Mouse (Mus musculus) limb, embryonic 11.5 days (tissue): ENCODE data around the gene Bsg. TPM values are rescaled to one million over a fixed set of nuclear protein-coding genes. Genes with fewer than 3 reads are reported as not detected.

ENCODE experiments used
- ATAC-seq: fragments of 200-750 bp; cut with Nextera tagmentation; 2 replicates; pipeline ENCODE4 v1.8.0; 2017; ENCODE audit warnings: low read depth; ENCODE audit not compliant: insufficient number of reproducible peaks, low FRiP score, low TSS enrichment
- DNase-seq: peaks from one replicate; pipeline ENCODE4 v3.0.0-alpha.2; 2015; ENCODE audit warnings: low spot score
- H3K27ac ChIP-seq: fragments of 300-500 bp; sonication (generic); replicated peaks from 2 replicates; pipeline ENCODE4 v1.5.1; 2014; ENCODE audit warnings: low read depth, mild to moderate bottlenecking, low read length
- H3K27me3 ChIP-seq: fragments of 300-500 bp; sonication (generic); 2 replicates; pipeline ENCODE4 v1.6.1; 2014; ENCODE audit warnings: mild to moderate bottlenecking, low read length, mixed read lengths; ENCODE audit not compliant: control insufficient read depth, insufficient read depth
- H3K36me3 ChIP-seq: fragments of 300-500 bp; sonication (generic); 2 replicates; pipeline ENCODE4 v1.6.1; 2014; ENCODE audit warnings: mild to moderate bottlenecking, low read length, moderate library complexity, mixed read lengths; ENCODE audit not compliant: control insufficient read depth, insufficient read depth
- H3K4me1 ChIP-seq: fragments of 300-500 bp; sonication (generic); 2 replicates; pipeline ENCODE4 v1.6.1; 2014; ENCODE audit warnings: low read length, mixed read lengths; ENCODE audit not compliant: control insufficient read depth, insufficient read depth
- H3K4me2 ChIP-seq: fragments of 300-500 bp; sonication (generic); 2 replicates; pipeline ENCODE4 v1.6.1; 2014; ENCODE audit warnings: low read depth, mild to moderate bottlenecking, moderate library complexity; ENCODE audit not compliant: severe bottlenecking
- H3K4me3 ChIP-seq: fragments of 300-500 bp; sonication (generic); 2 replicates; pipeline ENCODE4 v1.5.1; 2014; ENCODE audit warnings: low read depth, low read length
- H3K9ac ChIP-seq: fragments of 300-500 bp; sonication (generic); 2 replicates; pipeline ENCODE4 v1.6.1; 2014; ENCODE audit warnings: mild to moderate bottlenecking, low read length
- H3K9me3 ChIP-seq: fragments of 300-500 bp; sonication (generic); 2 replicates; pipeline ENCODE4 v1.6.1; 2016; ENCODE audit warnings: low read length; ENCODE audit not compliant: control insufficient read depth
- WGBS: fragments of 180-500 bp; shearing (Covaris S2); extraction: QIAGEN DNeasy Blood & Tissue Kit; methylation state at CpG from one replicate; pipeline ENCODE4 v1.1.7; 2014; 5-methylcytosine and 5-hydroxymethylcytosine counted together
- polyA plus RNA-seq: library from polyadenylated mRNA; unstranded; fragments of >200 nt; fragmentation: Nextera tagmentation; extraction: Ambion mirVana; gene quantifications from 2 replicates; pipeline ENCODE4 v1.2.1, GENCODE M21; 2014

The Bsg gene
- polyA plus RNA-seq, 1 experiment from 2014 or later, result 674 TPM

DNA sequence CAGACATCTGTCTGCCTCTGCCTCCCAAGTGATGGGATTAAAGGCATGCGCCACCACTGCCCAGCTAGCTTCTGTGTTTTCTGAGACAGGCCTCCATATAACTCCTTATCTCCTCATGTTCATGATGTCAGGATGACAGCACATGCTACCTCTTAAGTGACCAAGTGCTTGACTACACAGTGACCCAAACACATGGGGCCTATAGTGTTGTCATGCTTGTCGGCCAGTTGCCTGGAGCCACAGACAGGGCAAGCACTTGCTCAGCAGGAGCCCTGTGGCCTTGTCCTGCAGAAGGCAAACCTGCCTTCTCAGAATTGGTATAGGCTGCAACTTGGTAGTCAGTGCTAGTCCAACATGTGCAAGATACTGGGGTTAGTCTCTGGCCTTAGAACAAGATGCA lies 18.1 kb upstream of the Bsg start:
- no peak overlapping the region for H3K27ac ChIP-seq
- 77% methylated on average over 2 of the region's 2 CpGs for WGBS

DNA sequence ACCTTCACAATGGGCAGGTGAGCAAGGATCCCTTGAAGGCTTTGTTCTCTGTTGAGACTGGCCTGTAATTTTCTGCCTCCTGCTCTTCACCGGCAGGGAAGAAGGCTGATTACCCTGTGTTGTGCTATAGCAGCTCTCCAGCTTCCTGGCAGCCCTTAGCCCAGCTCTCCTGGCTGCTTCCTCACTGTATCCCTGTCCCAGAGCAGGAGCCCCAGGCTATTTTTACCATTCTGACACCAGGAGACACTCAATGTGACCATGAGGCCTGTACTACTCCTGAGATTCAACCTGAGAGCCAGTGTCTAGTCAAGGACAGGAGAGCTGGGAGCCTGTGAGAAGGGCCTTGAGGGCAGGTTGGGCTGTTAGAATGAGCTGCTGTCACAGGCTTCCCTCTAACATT lies 17.6 kb upstream of the Bsg start:
- H3K27ac ChIP-seq, result no peak overlapping the region
- peaks cover 28% of the 10 kb centered on the region for H3K36me3 ChIP-seq
- no peaks in the 10 kb centered on the region for H3K9me3 ChIP-seq
- DNase-seq (no peak), ATAC-seq (no peak)
- H3K9ac ChIP-seq, result no peak overlapping the region
- H3K27me3 ChIP-seq, result no peaks in the 10 kb centered on the region
- H3K4me3 ChIP-seq, result no peak overlapping the region
- no peak overlapping the region for H3K4me2 ChIP-seq
- 100% methylated on average over 1 of the region's 1 CpGs for WGBS
- H3K4me1 ChIP-seq, result peaks cover 7% of the 10 kb centered on the region

More for the DNA sequence above, 18.1 kb upstream of the Bsg start:
- Histone ChIP-seq H3K27me3 (no peaks in the 10 kb centered on the region), H3K9me3 (no peaks in the 10 kb centered on the region), H3K36me3 (peaks cover 28% of the 10 kb centered on the region), H3K9ac (no peak overlapping the region), H3K4me1 (peaks cover 7% of the 10 kb centered on the region), H3K4me2 (0 out of 2 replicates have a peak overlapping the region, but pooled peaks have one; percentile 2), H3K4me3 (no peak overlapping the region)
- no peak for ATAC-seq
- DNase-seq, result no peak

DNA sequence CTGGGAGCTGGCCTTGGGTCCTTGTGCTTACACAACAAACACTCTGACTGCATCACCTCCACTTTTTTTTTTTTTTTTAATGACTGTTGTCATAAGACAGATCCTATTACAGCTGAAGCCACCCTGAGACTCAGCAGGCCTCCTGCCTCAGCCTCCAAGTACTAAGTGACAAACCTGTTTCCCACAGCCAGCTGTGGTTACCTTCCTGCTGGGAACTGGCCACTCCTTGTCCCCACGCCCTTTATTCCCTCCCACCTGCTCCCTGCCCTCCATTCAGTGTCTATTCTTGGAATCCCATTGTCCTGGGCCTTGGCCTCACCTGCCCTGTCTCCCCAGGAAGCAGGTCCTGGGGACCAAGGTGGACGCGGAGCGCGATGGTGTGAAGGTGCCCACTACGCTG lies 16.8 kb upstream of the Bsg start:
- no peak for DNase-seq
- no peak for ATAC-seq
- peaks cover 7% of the 10 kb centered on the region for H3K4me1 ChIP-seq
- H3K9me3 ChIP-seq, result no peaks in the 10 kb centered on the region
- 97% methylated on average over 6 of the region's 6 CpGs for WGBS
- no peak overlapping the region for H3K4me2 ChIP-seq
- H3K27ac ChIP-seq, result no peak overlapping the region
- H3K36me3 ChIP-seq, result peaks cover 28% of the 10 kb centered on the region
- H3K9ac ChIP-seq, result no peak overlapping the region
- H3K27me3 ChIP-seq, result no peaks in the 10 kb centered on the region
- no peak overlapping the region for H3K4me3 ChIP-seq

DNA sequence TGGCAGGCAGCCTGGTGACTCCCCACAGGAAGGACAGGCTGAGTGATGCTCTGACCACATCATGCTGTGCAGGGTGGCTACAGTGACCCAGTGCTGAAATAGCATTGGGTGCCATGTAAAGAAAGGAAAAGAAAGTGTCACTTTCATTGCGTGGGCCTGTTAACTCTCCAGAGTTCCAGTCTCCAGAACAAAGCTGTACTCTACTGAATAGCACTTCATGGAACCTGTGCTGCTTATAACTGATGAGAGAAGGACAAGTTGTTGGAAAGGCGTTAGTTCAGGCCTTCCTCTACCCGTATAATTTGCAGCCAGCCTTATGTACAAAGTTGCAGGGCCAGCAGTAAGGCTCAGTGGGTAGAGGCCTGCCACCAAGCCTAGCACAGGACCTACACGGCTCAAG lies 15.6 kb upstream of the Bsg start, which contains the start of gene Gzmm:
TSS of gene Gzmm (plus strand) at position 301 of the 400 bp plus-strand sequence.
- ATAC-seq, result no peak
- Histone ChIP-seq H3K4me2 (no peak within 1 kb of the TSS), H3K4me1 (no peaks in the 10 kb centered on the region), H3K4me3 (no peak within 1 kb of the TSS), H3K9ac (no peak within 1 kb of the TSS), H3K36me3 (peaks cover 28% of the 10 kb centered on the region), H3K9me3 (no peaks in the 10 kb centered on the region), H3K27ac (no peak within 1 kb of the TSS), H3K27me3 (no peaks in the 10 kb centered on the region)
- DNase-seq, result no peak
- 84% methylated on average over 4 of the region's 4 CpGs for WGBS

DNA sequence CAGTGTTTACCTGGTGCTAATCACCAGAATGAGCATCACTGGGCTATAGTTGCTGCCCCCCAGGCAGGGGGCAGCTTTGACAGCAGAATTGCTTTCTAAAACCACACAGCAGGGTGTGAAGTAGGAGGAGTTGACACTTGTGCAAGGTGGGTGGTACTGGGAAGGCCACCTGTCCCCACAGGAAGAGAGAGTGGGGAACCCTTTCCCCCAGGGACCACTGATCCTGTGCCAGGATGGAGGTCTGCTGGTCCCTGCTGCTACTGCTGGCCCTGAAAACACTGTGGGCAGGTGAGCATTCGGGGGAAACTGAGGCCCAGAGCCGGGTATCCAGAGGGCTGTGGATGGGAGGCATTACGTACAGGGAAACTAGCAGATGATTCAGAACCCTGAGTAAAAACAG lies 15.1 kb upstream of the Bsg start:
- no peak overlapping the region for H3K27ac ChIP-seq
- H3K36me3 ChIP-seq, result peaks cover 26% of the 10 kb centered on the region
- H3K27me3 ChIP-seq, result no peaks in the 10 kb centered on the region
- no peak for DNase-seq
- no peak overlapping the region for H3K9ac ChIP-seq
- no peak for ATAC-seq
- H3K4me3 ChIP-seq, result no peak overlapping the region
- 91% methylated on average over 3 of the region's 3 CpGs for WGBS
- no peaks in the 10 kb centered on the region for H3K4me1 ChIP-seq
- no peaks in the 10 kb centered on the region for H3K9me3 ChIP-seq
- H3K4me2 ChIP-seq, result no peak overlapping the region

GRCm38 (mm10) chr10:79691986-79692548 lies 12.2 kb upstream of the Bsg start:
- Histone ChIP-seq H3K9me3 (no peaks in the 10 kb centered on the region), H3K36me3 (peaks cover 9% of the 10 kb centered on the region), H3K4me1 (peaks cover 8% of the 10 kb centered on the region; the same call in 1 of the 2 replicates), H3K4me3 (no peak overlapping the region), H3K4me2 (no peak overlapping the region), H3K27ac (no peak overlapping the region), H3K27me3 (no peaks in the 10 kb centered on the region), H3K9ac (no peak overlapping the region)
- WGBS, result 95% methylated on average over 2 of the region's 2 CpGs
- no peak for DNase-seq
- ATAC-seq, result no peak

GRCm38 (mm10) chr10:79693580-79694378 lies 10.5 kb upstream of the Bsg start:
- no peak for DNase-seq
- 74% methylated on average over 12 of the region's 12 CpGs for WGBS
- Histone ChIP-seq H3K36me3 (peaks cover 2% of the 10 kb centered on the region; the same call in 1 of the 2 replicates), H3K4me1 (peaks cover 8% of the 10 kb centered on the region; the same call in 1 of the 2 replicates), H3K4me2 (no peak overlapping the region), H3K27ac (no peak overlapping the region), H3K9me3 (no peaks in the 10 kb centered on the region), H3K27me3 (no peaks in the 10 kb centered on the region), H3K4me3 (no peak overlapping the region), H3K9ac (no peak overlapping the region)
- ATAC-seq, result no peak

- Histone ChIP-seq H3K36me3 (no peaks in the 10 kb centered on the region), H3K4me2 (no peak overlapping the region), H3K4me1 (peaks cover 8% of the 10 kb centered on the region; the same call in 1 of the 2 replicates), H3K4me3 (no peak overlapping the region), H3K27me3 (no peaks in the 10 kb centered on the region), H3K27ac (no peak overlapping the region), H3K9me3 (no peaks in the 10 kb centered on the region), H3K9ac (no peak overlapping the region)
- DNase-seq, result no peak
- 89% methylated on average over 6 of the region's 6 CpGs for WGBS
- no peak for ATAC-seq
Measured at GRCm38 (mm10) chr10:79694379-79694655, 10.0 kb upstream of the Bsg start.
